Mouse (Mus musculus) CD8-positive naive resting alpha-beta T cell, adult 2 months (primary cell): Measurements from ENCODE around the gene Ankrd13d.
"Not testable (repeated sequence)": the region's sequence is repeated elsewhere in the genome, so short reads cannot be mapped to it uniquely, and the experiment has no call there.

Source experiments
- DNase-seq, 2 experiments: peaks; one replicate each; pipeline ENCODE4 v3.0.0; 2022; ENCODE audit warnings: low read depth in 2 of 2, low spot score in 2 of 2

Gene Ankrd13d

GRCm38 (mm10) chr19:4264171-4264780 lies 18.7 kb downstream of the Ankrd13d start:
- no peak for DNase-seq

- DNase-seq, result no peak
Observed at GRCm38 (mm10) chr19:4263702-4264101, 19.2 kb downstream of the Ankrd13d start.

GRCm38 (mm10) chr19:4262756-4263155 lies 20.2 kb downstream of the Ankrd13d start:
- no peak for DNase-seq

- peak in 1 of 2 experiments; percentile 39 for DNase-seq
Observed at GRCm38 (mm10) chr19:4261038-4261698, 21.8 kb downstream of the Ankrd13d start.

- DNase-seq, result no peak
Observed at GRCm38 (mm10) chr19:4257897-4258252, 25.1 kb downstream of the Ankrd13d start.

- DNase-seq, result peak; percentile 78 to 86
Observed at GRCm38 (mm10) chr19:4257216-4257896, 25.6 kb downstream of the Ankrd13d start.

- DNase-seq, result no peak
Observed at GRCm38 (mm10) chr19:4255583-4256162, 27.3 kb downstream of the Ankrd13d start.

- DNase-seq, result no peak
Observed at GRCm38 (mm10) chr19:4254230-4254629, 28.7 kb downstream of the Ankrd13d start.

GRCm38 (mm10) chr19:4248683-4249082 lies 34.3 kb downstream of the Ankrd13d start:
- not testable (repeated sequence) for DNase-seq

- peak in 1 of 2 experiments; percentile 38 for DNase-seq
Observed at GRCm38 (mm10) chr19:4247010-4247409, 35.9 kb downstream of the Ankrd13d start.

GRCm38 (mm10) chr19:4244775-4245174 lies 38.2 kb downstream of the Ankrd13d start:
- no peak for DNase-seq

GRCm38 (mm10) chr19:4242416-4242815 lies 40.5 kb downstream of the Ankrd13d start:
- no peak for DNase-seq

GRCm38 (mm10) chr19:4240247-4240668 lies 42.7 kb downstream of the Ankrd13d start:
- DNase-seq, result no peak

- DNase-seq, result no peak
Observed at GRCm38 (mm10) chr19:4234548-4234947, 48.4 kb downstream of the Ankrd13d start.

GRCm38 (mm10) chr19:4232651-4233050 lies 50.3 kb downstream of the Ankrd13d start:
- DNase-seq, result no peak

- DNase-seq, result no peak
Observed at GRCm38 (mm10) chr19:4232186-4232572, 50.8 kb downstream of the Ankrd13d start.

GRCm38 (mm10) chr19:4231253-4232185 lies 51.4 kb downstream of the Ankrd13d start, which contains the start of gene Pold4:
Pold4 (plus strand) TSS chr19:4231899.
- DNase-seq, result peak; percentile 87 to 94

GRCm38 (mm10) chr19:4230415-4230814 lies 52.5 kb downstream of the Ankrd13d start:
- DNase-seq, result no peak

GRCm38 (mm10) chr19:4229451-4230076 lies 53.4 kb downstream of the Ankrd13d start:
- DNase-seq, result no peak

- DNase-seq, result no peak
Observed at GRCm38 (mm10) chr19:4228891-4229290, 54.0 kb downstream of the Ankrd13d start.
